Mouse (Mus musculus) urinary bladder, postnatal 14 days (tissue): ENCODE results near the gene Svopl.

Source experiments
- DNase-seq: peaks from one replicate; pipeline ENCODE4 v3.0.0; 2021; ENCODE audit warnings: low spot score

The Svopl gene

GRCm38 (mm10) chr6:38031924-38032540 is 14.8 kb downstream of the Svopl start:
- peak; percentile 21 for DNase-seq

GRCm38 (mm10) chr6:38028205-38028604 is 18.6 kb downstream of the Svopl start:
- no peak for DNase-seq

GRCm38 (mm10) chr6:38027771-38028170 is 19.0 kb downstream of the Svopl start:
- DNase-seq = no peak

- no peak for DNase-seq
These were observed 23.5 kb downstream of the Svopl start for GRCm38 (mm10) chr6:38023284-38023683.

DNA sequence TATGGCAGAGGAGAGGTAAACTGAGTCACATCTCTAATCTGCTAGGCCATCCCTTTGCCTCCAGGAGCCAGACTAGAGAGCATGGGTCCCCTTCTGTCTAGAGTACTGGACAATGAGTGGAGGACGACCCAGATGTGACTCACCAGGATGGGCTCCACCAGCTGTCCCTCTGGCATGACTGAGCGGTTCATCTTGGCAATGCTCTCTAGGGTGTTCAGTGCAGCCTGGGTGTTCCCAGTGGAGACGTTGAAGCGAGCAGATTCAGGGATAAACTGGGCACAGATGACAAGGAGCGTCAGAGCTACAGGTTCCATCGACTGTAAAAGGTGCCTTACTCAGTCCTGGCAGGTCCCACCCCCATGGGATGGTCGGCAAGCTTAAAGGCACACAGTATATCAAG is 25.4 kb downstream of the Svopl start:
- DNase-seq = no peak

- no peak for DNase-seq
These were observed 34.0 kb downstream of the Svopl start for GRCm38 (mm10) chr6:38012829-38013228.

DNA sequence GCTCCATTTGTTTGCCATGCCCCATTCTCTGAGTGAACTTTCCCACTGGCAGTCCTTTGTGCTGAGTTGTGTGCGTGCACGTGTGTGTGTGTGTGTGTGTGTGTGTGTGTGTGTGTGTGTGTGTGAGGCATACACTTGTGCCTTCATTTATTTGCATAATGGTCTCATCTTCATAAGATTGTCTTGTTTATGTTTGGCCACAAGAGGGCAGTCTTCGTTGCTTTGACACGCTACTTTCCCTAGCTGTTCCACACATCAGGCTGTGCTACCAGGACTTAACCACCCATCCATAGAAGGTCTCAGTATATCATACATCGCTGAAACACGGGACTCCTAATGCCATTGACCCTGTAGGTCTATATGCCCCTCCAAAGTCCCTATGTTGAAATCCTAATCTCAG is 39.3 kb downstream of the Svopl start:
- peak; percentile 46 for DNase-seq

DNA sequence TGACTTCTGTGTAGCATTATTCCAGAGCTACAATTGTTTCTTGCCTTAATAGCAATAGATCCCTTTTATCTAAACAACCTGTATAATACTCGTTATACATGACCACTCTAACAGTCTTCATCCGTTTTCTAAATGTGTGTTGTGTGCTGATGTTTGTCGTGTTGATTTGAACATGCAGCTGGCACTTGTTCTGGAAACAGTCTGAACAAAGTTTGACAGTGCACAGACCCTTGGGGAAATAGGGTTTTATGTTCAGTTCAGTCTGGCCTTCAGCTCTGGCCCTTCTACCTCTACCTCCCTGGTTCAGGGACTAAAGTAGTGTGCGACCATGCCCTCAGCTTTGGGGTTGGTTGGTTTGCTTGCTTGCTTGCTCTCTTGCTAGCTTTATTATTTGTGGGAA is 79.4 kb downstream of the Svopl start:
- no peak for DNase-seq

DNA sequence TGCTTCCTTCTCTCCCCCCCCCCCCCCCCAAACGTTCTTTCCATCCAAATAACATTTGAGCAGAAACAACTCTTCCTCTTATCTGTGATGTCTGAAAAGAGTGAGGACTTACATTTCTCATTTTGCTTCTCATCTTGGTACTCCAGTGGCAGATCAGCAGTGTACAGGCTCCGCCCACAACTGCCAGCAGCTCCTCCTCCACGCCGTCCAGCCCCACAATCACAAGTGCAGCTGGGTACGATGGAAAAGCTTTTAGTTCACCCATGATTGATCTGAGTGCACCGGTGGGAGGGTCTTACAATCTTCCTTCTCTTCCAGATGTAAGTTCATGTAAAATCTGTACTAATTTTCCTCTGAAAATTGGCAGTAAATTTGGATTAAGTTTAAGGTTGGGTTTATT is 95.5 kb downstream of the Svopl start:
- DNase-seq = no peak

DNA sequence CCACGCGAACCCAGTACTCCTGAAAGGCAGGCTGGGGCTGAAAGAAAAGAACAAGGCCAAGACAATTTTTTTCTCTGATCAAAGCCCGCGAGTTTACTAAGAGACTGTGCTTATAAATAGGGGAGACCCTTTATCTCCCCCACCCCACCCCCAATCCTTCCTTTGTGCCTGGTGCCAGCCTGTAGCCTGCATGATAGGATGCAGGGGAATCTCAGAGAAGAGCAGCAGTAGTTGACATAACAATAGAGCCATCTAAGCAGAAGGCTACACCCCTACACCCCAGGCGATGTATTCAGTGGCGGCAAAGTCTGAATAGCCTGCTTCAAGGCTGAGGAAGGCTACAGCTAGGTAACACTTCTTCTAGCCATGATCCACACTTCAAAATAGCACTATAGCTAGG is 110.3 kb downstream of the Svopl start:
- no peak for DNase-seq
